Mouse (Mus musculus): Measurements from ENCODE around the gene Grhl3. TPM values are rescaled to one million over a fixed set of nuclear protein-coding genes. Genes with fewer than 3 reads are reported as not detected.

Gene Grhl3
- polyA plus RNA-seq, 1 experiment from 2014 or later, result 9.6 TPM

DNA sequence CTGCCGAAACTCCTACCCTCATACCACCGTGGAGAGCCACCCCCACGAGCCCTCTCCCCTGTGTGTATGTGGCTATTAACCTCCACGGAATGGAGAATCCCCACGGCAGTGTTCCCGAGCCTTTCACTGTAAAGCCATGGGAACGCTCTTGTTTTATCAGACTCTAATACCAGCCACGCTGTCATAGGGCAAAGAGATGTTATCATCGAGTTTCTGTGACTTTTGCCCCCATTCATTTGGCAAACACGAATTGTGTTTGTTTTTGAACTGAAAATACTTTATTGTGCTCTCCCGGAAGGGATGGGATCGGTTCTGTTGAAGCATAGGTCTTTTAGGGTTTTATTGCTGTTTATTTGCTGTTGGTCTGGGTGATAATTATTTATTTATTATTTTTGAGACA, 55.3 kb downstream of the Grhl3 start:
- Histone ChIP-seq H3K36me3 (replicated peaks) (no peaks in the 10 kb centered on the region), H3K27ac (replicated peaks) (no peak overlapping the region), H3K27me3 (replicated peaks; ENCODE audit: low read depth, poor library complexity, severe bottlenecking) (peaks cover 13% of the 10 kb centered on the region), H3K9me3 (no peaks in the 10 kb centered on the region), H3K4me1 (peaks cover 18% of the 10 kb centered on the region), H3K4me3 (no peak overlapping the region)
- DNase-seq (ENCODE audit: low spot score), result no peak
- WGBS, result 84% methylated on average over 12 of the region's 12 CpGs

DNA sequence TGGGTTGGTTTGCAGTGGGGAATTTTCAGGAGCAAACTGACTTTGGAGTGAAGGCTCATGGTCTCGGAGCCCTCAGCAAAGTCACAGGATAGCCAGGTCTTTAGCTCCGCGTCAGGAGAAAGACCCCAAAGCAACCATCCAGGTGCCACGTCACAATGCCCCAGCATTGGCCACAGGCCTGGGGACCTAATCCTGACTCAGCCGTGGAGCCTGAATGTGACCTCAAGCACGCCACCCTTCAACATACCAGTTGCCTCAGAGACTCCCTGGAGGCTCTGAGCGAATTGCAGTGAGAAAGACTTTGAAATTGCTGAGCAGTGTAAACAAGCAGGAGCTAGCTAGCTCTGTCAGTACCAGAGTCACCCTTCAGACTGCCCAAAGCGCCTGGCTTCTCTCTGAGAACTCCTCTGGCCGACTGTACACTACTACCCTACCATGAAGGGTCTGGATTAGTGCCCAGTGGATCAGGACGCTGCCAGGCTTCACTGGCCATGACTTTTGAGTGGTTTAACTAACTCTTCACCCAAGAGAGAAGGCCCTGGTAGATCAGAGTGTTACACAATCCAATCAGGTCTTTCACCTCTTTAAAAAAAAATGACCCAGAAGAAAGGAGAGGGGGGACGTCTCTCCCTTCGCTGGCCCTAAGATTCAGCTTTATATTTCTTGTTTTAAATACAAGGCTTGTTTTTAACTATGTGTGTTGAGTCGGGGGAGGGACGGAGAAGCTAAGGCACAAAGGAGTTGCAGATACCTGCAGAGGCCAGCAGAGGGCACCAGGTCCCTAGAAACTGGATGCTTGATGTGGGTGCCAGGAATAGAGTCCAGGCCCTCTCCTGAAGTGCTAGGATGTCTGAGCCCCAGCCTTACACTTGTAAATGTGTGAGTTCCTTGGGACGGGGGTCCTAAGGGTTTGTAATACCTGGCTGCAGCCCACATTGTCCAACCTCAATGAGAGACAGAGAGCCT, 56.8 kb downstream of the Grhl3 start:
- Histone ChIP-seq H3K9me3 (no peaks in the 10 kb centered on the region), H3K27ac (replicated peaks) (peak overlapping the region; percentile 48; the same call in 1 of the 2 replicates), H3K4me3 (no peak overlapping the region), H3K4me1 (peaks cover 18% of the 10 kb centered on the region), H3K36me3 (replicated peaks) (no peaks in the 10 kb centered on the region), H3K27me3 (replicated peaks; ENCODE audit: low read depth, poor library complexity, severe bottlenecking) (peaks cover 9% of the 10 kb centered on the region)
- DNase-seq (ENCODE audit: low spot score), result peak; percentile 59
- 52% methylated on average over 15 of the region's 15 CpGs for WGBS

DNA sequence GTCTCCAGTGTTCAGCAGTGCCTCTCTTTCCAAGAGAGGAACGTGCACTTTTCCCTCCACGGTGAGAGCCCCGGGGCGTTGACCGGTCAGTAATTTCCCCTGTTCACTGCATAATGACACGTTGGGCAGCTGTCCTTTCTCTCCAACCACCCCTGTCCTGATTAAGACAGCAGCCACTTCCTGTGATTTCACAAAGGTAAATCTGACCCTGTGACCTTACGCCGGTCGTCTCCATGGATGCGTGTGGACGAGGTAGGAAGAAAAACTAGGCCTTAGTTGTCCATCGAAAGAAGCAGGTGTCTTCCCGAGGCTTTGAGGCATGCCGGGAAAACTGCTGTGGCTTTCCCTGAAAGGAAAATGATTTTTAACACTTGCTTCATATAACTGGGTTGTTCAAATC, 58.5 kb downstream of the Grhl3 start:
- Histone ChIP-seq H3K4me3 (no peak overlapping the region), H3K36me3 (replicated peaks) (no peaks in the 10 kb centered on the region), H3K27me3 (replicated peaks; ENCODE audit: low read depth, poor library complexity, severe bottlenecking) (peaks cover 26% of the 10 kb centered on the region), H3K4me1 (peaks cover 25% of the 10 kb centered on the region), H3K27ac (replicated peaks) (no peak overlapping the region), H3K9me3 (no peaks in the 10 kb centered on the region)
- no peak for DNase-seq (ENCODE audit: low spot score)
- 58% methylated on average over 14 of the region's 14 CpGs for WGBS

DNA sequence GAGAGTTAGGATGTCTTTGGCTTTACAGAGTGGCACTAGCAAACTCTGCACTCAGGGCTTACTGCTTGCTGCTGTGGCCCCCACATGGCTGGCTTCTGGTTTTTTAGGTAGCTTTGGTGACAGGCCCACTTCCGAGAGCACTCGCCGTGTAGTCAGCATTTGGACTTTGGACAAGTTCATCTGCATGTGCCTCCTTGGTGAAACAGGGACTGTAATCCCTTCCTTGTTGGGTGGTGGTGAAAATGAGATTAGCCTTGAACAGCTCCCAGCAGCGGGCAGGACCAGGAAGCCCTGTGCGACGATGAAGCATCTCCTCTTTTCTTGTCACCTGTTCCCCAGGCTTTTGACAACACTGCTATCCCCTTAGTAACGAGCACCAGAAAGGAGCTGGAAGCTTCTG, 59.6 kb downstream of the Grhl3 start:
- DNase-seq (ENCODE audit: low spot score), result no peak
- peaks cover 36% of the 10 kb centered on the region for H3K27me3 ChIP-seq (replicated peaks; ENCODE audit: low read depth, poor library complexity, severe bottlenecking)
- WGBS, result 90% methylated on average over 7 of the region's 7 CpGs

DNA sequence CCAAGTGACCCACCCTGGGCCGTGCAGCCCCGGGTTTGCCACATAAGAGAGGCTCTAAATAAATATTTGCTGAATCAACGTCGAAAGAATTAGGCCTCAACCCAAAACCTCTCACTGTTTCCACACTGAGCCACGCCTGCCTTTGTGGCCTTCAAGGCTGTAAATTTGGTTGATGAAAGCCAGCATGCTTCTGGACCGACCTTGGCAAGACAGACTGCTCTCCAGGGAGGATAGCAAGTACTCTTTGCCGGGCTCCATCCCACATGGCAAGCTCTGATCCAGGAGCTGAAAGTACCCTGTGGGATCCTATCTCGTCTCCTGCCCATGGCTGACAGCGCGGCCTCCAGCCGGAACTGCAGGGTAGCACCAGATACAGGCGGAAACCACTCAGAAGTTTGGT, 63.9 kb downstream of the Grhl3 start:
- Histone ChIP-seq H3K36me3 (replicated peaks) (no peaks in the 10 kb centered on the region), H3K9me3 (no peaks in the 10 kb centered on the region), H3K27me3 (replicated peaks; ENCODE audit: low read depth, poor library complexity, severe bottlenecking) (peaks cover 36% of the 10 kb centered on the region), H3K27ac (replicated peaks) (no peak overlapping the region), H3K4me1 (peaks cover 23% of the 10 kb centered on the region), H3K4me3 (no peak overlapping the region)
- DNase-seq (ENCODE audit: low spot score), result no peak
- 65% methylated on average over 12 of the region's 12 CpGs for WGBS

More for the DNA sequence above, 59.6 kb downstream of the Grhl3 start:
- Histone ChIP-seq H3K4me3 (no peak overlapping the region), H3K4me1 (peaks cover 28% of the 10 kb centered on the region), H3K36me3 (replicated peaks) (no peaks in the 10 kb centered on the region), H3K27ac (replicated peaks) (no peak overlapping the region), H3K9me3 (no peaks in the 10 kb centered on the region)

DNA sequence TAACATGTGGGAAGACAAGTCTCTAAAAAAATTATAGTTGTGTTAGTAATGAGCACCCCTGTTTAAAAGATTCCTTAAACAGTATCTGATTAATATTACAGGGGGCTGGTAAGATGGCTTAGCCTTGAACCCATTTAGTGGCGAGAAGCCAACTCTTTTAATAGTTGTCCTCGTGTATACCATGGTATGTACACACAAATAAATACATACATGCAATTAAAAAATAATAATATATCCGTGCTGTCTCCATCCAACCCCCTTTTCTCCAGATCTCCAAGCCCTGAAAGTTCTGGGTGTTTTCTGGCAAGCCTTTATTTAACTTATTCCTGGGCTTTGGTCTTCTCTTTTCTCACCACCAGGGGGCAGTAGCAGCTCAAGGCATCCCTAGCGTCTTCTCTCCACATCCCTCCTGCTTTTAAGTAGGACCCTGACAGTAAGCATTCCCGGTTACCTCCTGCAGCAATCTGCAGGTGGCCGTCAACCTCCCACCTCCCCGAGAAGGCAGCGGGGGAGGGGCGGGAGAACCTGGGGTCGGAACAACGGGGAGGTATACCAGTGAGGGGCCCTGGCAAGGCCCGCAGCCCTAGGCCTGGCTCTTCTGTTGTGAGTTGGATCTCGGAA, 64.9 kb downstream of the Grhl3 start:
- Histone ChIP-seq H3K4me1 (peaks cover 21% of the 10 kb centered on the region), H3K27ac (replicated peaks) (0 out of 2 replicates have a peak overlapping the region, but pooled peaks have one; percentile 58), H3K36me3 (replicated peaks) (no peaks in the 10 kb centered on the region), H3K27me3 (replicated peaks; ENCODE audit: low read depth, poor library complexity, severe bottlenecking) (peaks cover 36% of the 10 kb centered on the region), H3K9me3 (no peaks in the 10 kb centered on the region), H3K4me3 (peak overlapping the region; percentile 34; the same call in 1 of the 2 replicates)
- WGBS, result 12% methylated on average over 13 of the region's 13 CpGs
- DNase-seq (ENCODE audit: low spot score), result peak; percentile 84

DNA sequence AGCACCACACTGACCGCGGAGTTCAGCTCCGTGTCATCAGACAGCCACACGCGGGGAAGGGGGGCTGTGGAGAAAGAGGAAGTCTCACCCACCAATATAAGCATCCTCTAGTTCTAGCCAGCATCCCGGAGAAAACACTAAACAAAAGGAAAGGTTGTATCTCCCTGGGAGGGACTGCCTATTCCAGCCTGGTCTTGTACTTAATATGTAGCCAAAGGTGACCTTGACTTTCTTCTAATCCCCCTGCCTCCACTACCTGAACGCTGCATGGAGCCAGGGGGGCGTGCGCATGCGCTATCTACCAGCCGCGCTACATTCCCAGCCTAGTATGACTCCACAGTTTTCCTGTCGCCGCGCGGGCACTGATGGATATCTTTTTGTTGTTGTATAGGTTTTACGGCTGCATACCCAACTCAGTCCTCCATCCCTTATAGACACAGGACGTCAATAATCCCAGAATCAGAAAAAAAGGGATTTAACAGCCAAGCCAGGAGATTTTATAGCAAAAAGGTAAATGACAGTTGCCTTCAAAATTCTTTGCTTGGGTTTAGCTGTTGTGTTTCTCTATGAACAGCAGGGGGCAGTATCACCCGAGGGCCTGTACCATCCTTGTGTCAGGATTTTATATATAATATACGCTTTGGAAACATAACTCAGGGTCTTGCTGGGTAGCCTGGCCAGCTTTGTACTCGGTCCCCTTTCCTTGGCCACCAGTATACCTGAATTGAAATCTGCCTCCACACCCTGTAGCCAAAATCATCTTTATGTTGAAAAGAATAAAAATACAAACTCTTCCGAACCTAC, 65.7 kb downstream of the Grhl3 start:
- Histone ChIP-seq H3K27me3 (replicated peaks; ENCODE audit: low read depth, poor library complexity, severe bottlenecking) (peaks cover 29% of the 10 kb centered on the region), H3K27ac (replicated peaks) (no peak overlapping the region)

DNA sequence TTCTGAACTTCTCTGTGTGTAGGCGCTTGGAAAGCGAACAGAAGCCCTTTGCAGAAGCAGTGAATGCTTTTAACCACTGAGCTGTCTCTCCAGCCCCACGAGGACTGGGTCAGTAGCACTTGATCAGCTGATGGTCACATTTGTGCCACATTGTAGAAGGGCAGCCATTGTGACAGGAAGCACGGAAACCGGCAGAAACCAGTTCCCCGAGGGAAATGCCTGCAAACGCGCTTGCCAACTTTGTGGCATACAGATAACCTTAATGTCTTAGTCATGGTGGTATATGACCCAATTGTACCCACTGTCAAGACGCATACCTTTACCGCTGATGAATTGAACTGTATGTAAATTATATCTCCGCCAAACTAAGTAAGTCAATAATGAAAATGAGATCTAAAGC, 67.6 kb downstream of the Grhl3 start:
- Histone ChIP-seq H3K27ac (replicated peaks) (no peak overlapping the region), H3K27me3 (replicated peaks; ENCODE audit: low read depth, poor library complexity, severe bottlenecking) (peaks cover 18% of the 10 kb centered on the region), H3K4me3 (no peak overlapping the region), H3K9me3 (peaks cover 5% of the 10 kb centered on the region; the same call in 1 of the 2 replicates), H3K4me1 (peaks cover 21% of the 10 kb centered on the region), H3K36me3 (replicated peaks) (no peaks in the 10 kb centered on the region)
- WGBS, result 82% methylated on average over 11 of the region's 11 CpGs
- no peak for DNase-seq (ENCODE audit: low spot score)

More for the DNA sequence above, 65.7 kb downstream of the Grhl3 start:
- peak; percentile 78 for DNase-seq (ENCODE audit: low spot score)
- Histone ChIP-seq H3K4me1 (peaks cover 21% of the 10 kb centered on the region), H3K9me3 (no peaks in the 10 kb centered on the region), H3K36me3 (replicated peaks) (no peaks in the 10 kb centered on the region), H3K4me3 (peak overlapping the region; percentile 49)
- 17% methylated on average over 22 of the region's 22 CpGs for WGBS

DNA sequence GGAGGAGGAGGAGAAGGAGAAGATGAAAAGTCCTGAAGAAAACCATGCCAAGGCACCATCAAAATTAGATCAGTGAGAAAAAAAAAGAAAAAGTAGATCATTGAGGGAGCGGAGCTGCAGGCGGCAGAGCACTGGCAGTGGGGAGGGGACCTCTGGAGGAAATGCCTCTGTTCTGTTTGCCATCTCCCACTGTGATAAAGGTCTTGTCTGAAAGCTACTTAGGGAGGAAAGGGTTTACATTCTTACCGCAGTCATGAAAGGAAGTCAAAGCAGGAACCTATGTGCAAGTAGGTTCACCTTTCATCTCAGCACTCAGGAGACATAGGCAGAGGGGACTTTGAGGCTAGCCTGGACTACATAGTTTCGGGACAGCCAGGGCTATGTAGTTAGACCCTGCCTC, 71.8 kb downstream of the Grhl3 start:
- H3K4me1 ChIP-seq, result no peaks in the 10 kb centered on the region
- H3K9me3 ChIP-seq, result peaks cover 10% of the 10 kb centered on the region; the same call in 1 of the 2 replicates
- no peak for DNase-seq (ENCODE audit: low spot score)
- no peaks in the 10 kb centered on the region for H3K36me3 ChIP-seq (replicated peaks)
- H3K27me3 ChIP-seq (replicated peaks; ENCODE audit: low read depth, poor library complexity, severe bottlenecking), result no peaks in the 10 kb centered on the region
- 54% methylated on average over 4 of the region's 4 CpGs for WGBS
- no peak overlapping the region for H3K4me3 ChIP-seq
- no peak overlapping the region for H3K27ac ChIP-seq (replicated peaks)

DNA sequence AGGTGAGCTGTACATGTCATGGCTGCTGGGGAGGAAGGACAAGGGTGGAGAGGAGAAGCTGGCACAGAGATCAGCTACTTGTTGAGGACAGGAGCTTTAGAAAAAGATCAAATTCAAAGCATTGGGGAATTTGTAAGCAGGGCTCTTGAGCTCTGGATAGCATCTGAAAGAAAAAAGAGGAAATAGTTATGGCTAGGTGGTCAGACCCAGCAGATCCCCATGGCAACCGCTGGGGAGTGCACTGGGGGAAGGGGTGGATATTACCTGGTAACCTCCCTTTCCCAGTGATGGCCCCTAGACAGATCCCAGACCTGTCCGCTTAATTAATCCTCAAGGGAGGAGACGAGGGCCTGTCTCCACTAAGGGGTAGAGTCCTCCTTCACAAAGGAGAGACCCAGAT, 73.6 kb downstream of the Grhl3 start:
- Histone ChIP-seq H3K4me3 (no peak overlapping the region), H3K27ac (replicated peaks) (no peak overlapping the region), H3K4me1 (peaks cover 13% of the 10 kb centered on the region), H3K9me3 (peaks cover 10% of the 10 kb centered on the region; the same call in 1 of the 2 replicates), H3K27me3 (replicated peaks; ENCODE audit: low read depth, poor library complexity, severe bottlenecking) (no peaks in the 10 kb centered on the region), H3K36me3 (replicated peaks) (no peaks in the 10 kb centered on the region)
- no peak for DNase-seq (ENCODE audit: low spot score)
- 81% methylated on average over 3 of the region's 3 CpGs for WGBS

DNA sequence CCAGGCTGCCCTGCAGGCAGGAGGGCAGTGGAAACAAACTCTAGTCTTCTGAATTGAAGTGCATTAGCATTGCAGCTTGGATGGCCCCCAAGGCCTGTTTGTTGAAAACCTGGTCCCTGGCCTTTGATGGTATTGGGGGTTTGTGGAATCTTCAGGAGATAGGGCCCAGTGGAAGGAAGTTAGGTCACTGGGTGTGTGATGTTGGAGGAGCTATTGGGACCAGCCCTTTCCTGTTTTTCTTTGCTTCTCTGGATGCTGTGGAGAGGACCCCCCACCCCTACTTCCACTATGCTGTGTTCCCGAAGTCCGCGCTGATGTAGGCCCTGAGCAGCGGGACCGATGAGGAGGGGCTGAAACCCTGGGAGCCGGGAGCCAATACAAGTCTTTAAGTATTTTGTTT, 75.3 kb downstream of the Grhl3 start:
- H3K9me3 ChIP-seq, result peaks cover 10% of the 10 kb centered on the region; the same call in 1 of the 2 replicates

DNA sequence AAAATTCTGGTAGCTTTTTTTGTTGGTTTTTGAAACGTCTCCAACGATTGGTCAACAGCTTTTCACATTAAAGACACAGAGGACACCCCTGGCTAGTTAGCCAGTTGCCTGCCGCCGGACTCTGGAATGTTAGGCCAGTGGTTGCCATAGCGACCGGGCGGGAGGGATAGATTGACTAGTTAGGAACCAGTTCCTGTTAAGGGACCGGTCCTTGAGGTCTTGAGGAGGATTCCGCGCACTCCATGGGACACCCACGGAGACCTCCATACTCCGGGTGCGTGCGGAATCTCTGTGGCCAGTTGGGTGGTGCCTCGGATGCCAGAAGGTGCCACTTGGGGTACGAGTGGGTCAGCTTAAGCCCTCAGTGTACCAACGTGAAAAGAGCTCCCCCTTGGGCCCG, 77.6 kb downstream of the Grhl3 start:
- WGBS, result 14% methylated on average over 18 of the region's 18 CpGs
- no peaks in the 10 kb centered on the region for H3K36me3 ChIP-seq (replicated peaks)
- peaks cover 24% of the 10 kb centered on the region for H3K4me1 ChIP-seq
- peak; percentile 85 for DNase-seq (ENCODE audit: low spot score)
- peaks cover 5% of the 10 kb centered on the region; the same call in 1 of the 2 replicates for H3K9me3 ChIP-seq
- H3K4me3 ChIP-seq, result peak overlapping the region; percentile 85
- H3K27ac ChIP-seq (replicated peaks), result no peak overlapping the region
- H3K27me3 ChIP-seq (replicated peaks; ENCODE audit: low read depth, poor library complexity, severe bottlenecking), result no peaks in the 10 kb centered on the region

More for the DNA sequence above, 75.3 kb downstream of the Grhl3 start:
- H3K36me3 ChIP-seq (replicated peaks), result no peaks in the 10 kb centered on the region
- no peak overlapping the region for H3K4me3 ChIP-seq
- DNase-seq (ENCODE audit: low spot score), result no peak
- no peaks in the 10 kb centered on the region for H3K27me3 ChIP-seq (replicated peaks; ENCODE audit: low read depth, poor library complexity, severe bottlenecking)
- H3K4me1 ChIP-seq, result peaks cover 24% of the 10 kb centered on the region
- no peak overlapping the region for H3K27ac ChIP-seq (replicated peaks)
- 81% methylated on average over 6 of the region's 6 CpGs for WGBS
